Comparison of ENCODE assay signal across 17 mouse cellular contexts in genomic region chr13:8913890-8914289, GRCm38 (mm10). TPM values are rescaled to one million over a fixed set of nuclear protein-coding genes. Genes with fewer than 3 reads are reported as not detected.
"Had no signal": no experiment of that assay in that cellular context is flagged by ENCODE, and none has a peak within 500 bp of the region (broad histone marks: within the 10 kb centered on the region; RNA-seq: fewer than 3 reads in every experiment).

No protein-coding gene starts in this region.

RNA-seq across cellular contexts. Expression of gene Gm9745, which starts 34.1 kb away (rescaled TPM):
- polyA plus RNA-seq: cerebellum, adult 2 months; cortical plate, adult 2 months; embryonic facial prominence, embryonic 10.5 days; embryonic facial prominence, embryonic 11.5 days; embryonic facial prominence, embryonic 12.5 days; embryonic facial prominence, embryonic 13.5 days; erythroblast, embryonic 14.5 days; forebrain, embryonic 10.5 days; forebrain, embryonic 11.5 days; forebrain, embryonic 12.5 days; forebrain, embryonic 13.5 days; forebrain, embryonic 14.5 days; forebrain, embryonic 15.5 days; forebrain, embryonic 16.5 days; forebrain, postnatal 0 days; gonadal fat pad, adult 2 months; heart, adult 2 months had no signal

RNA-seq across cellular contexts. Expression of gene Idi2, which starts 38.8 kb away (rescaled TPM):
- polyA plus RNA-seq: cerebellum, adult 2 months; embryonic facial prominence, embryonic 10.5 days; embryonic facial prominence, embryonic 11.5 days; erythroblast, embryonic 14.5 days; forebrain, embryonic 11.5 days; forebrain, embryonic 12.5 days; forebrain, embryonic 13.5 days; forebrain, embryonic 14.5 days; forebrain, embryonic 15.5 days; forebrain, embryonic 16.5 days; forebrain, postnatal 0 days; gonadal fat pad, adult 2 months; heart, adult 2 months had no signal
